Mouse (Mus musculus): Measurements from ENCODE around the gene Acy3. TPM values are rescaled to one million over a fixed set of nuclear protein-coding genes. Genes with fewer than 3 reads are reported as not detected.
A peak's percentile ranks its signal among the peaks of the same experiment; 100 is the strongest.

Gene Acy3
- polyA plus RNA-seq, 1 experiment: 14.9 TPM

DNA sequence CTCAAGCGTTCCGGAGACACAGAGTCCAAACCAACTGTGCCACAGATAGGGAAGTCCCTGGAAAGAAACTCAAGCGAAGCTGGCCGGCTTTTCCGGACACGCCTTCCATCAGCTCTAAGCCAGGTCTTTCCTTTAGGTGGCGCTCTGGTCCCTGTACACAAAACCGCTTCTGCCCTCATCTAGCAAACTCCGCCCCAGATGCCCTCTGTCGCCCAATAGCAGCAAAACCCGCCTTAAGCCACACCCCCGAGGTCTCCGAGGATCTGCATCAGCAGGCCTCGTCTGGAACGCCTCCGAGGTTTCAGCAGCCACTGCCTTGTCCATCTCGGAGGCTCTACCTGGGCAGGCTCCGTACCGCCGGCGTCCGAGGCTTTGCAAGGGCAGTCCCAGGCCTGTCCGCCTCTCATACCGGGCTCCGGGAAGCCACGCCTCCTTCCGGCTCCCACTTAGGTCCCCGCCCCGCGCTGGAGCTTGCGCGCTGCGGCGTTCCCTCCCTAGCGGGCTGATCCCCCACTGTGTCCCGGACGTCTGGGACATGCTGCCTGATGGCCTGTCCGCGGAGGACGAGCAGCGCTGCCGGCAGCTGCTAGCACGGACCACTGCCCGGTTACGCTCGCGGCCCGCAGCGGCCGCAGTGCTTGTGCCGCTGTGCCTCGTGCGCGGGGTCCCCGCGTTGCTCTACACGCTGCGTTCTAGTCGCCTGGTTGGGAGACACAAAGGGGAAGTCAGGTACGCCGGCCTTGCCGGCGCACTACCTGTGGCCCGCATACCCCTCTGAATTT lies 13.9 kb downstream of the Acy3 start, which contains the start of the genes Nudt8 and Gm49405:
Gene Nudt8 (plus strand): TSS at position 462 of the 782 bp plus-strand sequence.
Gene Gm49405 (plus strand): TSS at position 508 of the 782 bp plus-strand sequence.
- Histone ChIP-seq H3K27me3 (ENCODE audit: control insufficient read depth, insufficient read depth, low read length) (no peaks in the 10 kb centered on the region), H3K4me3 (ENCODE audit: control insufficient read depth, insufficient read depth, low read length) (peak within 1 kb of the TSS; percentile 91), H3K36me3 (ENCODE audit: control insufficient read depth, insufficient read depth, low read length) (no peaks in the 10 kb centered on the region), H3K4me1 (replicated peaks; ENCODE audit: control insufficient read depth, insufficient read depth, low read length) (peaks cover 18% of the 10 kb centered on the region), H3K27ac (ENCODE audit: control insufficient read depth, insufficient read depth, low read length) (peak within 1 kb of the TSS; percentile 10; the same call in 1 of the 2 replicates)
- TF ChIP-seq CTCF (IDR thresholded peaks at IDR 0.05; ENCODE audit: borderline replicate concordance, control insufficient read depth, extremely low read depth, insufficient read depth, low read length, poor library complexity): peak; percentile 69; the same call in 1 of the 2 replicates
- peak; percentile 98 for TF ChIP-seq POLR2A (IDR thresholded peaks at IDR 0.05; ENCODE audit: control insufficient read depth, extremely low read depth, insufficient read depth, low read length, poor library complexity)
- peak; percentile 95 for DNase-seq
- under 1% methylated on average over 64 of the region's 64 CpGs for WGBS

DNA sequence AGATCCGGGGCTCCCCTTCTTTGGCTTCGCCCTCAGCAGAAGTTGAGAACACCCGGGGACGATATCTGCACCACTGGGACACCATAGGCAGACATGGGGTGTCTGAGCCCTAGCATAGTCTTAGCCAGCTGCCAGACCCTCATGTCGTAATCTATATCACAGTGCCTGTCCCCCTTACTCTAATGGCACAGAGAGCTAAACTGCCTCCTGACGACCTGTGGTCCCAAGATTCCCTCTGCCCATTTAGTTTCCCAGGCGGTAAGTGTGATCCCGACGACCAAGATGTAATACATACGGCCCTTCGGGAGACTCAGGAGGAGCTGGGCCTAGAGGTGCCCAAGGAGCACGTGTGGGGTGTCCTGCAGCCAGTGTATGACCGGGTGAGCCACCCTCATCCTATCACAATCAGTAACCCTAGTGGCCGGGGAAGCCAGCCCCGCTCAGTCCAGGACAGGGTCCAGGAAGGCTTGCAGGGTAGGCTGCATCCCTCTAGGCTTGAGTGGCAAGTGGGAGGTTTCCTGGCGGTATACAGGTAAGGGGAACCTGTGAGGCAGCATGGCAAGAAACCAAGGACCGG lies 14.7 kb downstream of the Acy3 start:
- WGBS: 41% methylated on average over 17 of the region's 17 CpGs
- peak overlapping the region; percentile 91 for H3K4me3 ChIP-seq (ENCODE audit: control insufficient read depth, insufficient read depth, low read length)
- no peak overlapping the region for H3K27ac ChIP-seq (ENCODE audit: control insufficient read depth, insufficient read depth, low read length)
- H3K4me1 ChIP-seq (replicated peaks; ENCODE audit: control insufficient read depth, insufficient read depth, low read length): peaks cover 18% of the 10 kb centered on the region
- no peaks in the 10 kb centered on the region for H3K36me3 ChIP-seq (ENCODE audit: control insufficient read depth, insufficient read depth, low read length)
- DNase-seq: no peak
- no peaks in the 10 kb centered on the region for H3K27me3 ChIP-seq (ENCODE audit: control insufficient read depth, insufficient read depth, low read length)
- TF ChIP-seq POLR2A (IDR thresholded peaks at IDR 0.05; ENCODE audit: control insufficient read depth, extremely low read depth, insufficient read depth, low read length, poor library complexity) (no peak), CTCF (IDR thresholded peaks at IDR 0.05; ENCODE audit: borderline replicate concordance, control insufficient read depth, extremely low read depth, insufficient read depth, low read length, poor library complexity) (no peak)

DNA sequence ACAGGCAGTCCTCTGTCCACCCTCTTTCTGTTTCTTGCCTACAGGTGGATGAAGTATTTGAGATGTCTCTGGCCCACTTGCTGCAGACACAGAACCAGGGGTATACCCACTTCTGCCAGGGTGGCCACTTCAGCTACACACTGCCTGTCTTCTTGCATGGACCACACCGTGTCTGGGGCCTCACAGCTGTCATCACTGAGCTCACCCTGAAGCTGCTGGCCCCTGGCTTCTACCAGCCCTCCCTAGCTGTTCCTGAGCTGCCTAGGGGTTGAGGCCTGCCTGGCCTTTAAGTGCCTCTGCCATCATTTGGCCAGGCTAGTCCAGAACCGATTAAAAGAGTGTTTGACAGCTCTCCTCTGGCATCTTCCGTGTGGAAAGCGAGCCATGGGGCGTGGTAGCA lies 15.4 kb downstream of the Acy3 start:
- no peaks in the 10 kb centered on the region for H3K27me3 ChIP-seq (ENCODE audit: control insufficient read depth, insufficient read depth, low read length)
- DNase-seq: no peak
- no peak overlapping the region for H3K27ac ChIP-seq (ENCODE audit: control insufficient read depth, insufficient read depth, low read length)
- WGBS: over 99% methylated on average over 5 of the region's 5 CpGs
- no peak for TF ChIP-seq POLR2A (IDR thresholded peaks at IDR 0.05; ENCODE audit: control insufficient read depth, extremely low read depth, insufficient read depth, low read length, poor library complexity)
- no peak for TF ChIP-seq CTCF (IDR thresholded peaks at IDR 0.05; ENCODE audit: borderline replicate concordance, control insufficient read depth, extremely low read depth, insufficient read depth, low read length, poor library complexity)
- peaks cover 18% of the 10 kb centered on the region for H3K4me1 ChIP-seq (replicated peaks; ENCODE audit: control insufficient read depth, insufficient read depth, low read length)
- peaks cover 2% of the 10 kb centered on the region for H3K36me3 ChIP-seq (ENCODE audit: control insufficient read depth, insufficient read depth, low read length)
- no peak overlapping the region for H3K4me3 ChIP-seq (ENCODE audit: control insufficient read depth, insufficient read depth, low read length)

DNA sequence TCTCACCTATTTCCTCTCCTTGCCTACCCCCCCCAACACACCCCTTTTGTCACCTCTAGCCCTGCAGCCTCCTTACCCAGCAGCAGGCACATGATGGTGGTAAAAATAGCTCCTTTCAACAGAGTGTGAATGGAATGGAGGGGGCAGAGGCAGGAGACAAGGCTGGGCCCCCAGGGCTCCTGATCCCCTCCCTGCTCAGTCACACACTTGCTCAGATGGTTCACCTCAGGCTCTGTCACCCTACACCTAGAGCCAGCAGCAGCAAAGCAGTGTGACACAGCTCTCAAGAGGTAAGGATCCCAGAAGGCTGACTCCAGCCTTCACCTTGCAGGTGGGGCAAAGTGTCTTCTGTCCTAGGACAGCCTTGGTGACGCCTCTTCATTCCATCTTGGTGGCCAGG lies 16.7 kb downstream of the Acy3 start, which contains the start of gene Doc2g:
Gene Doc2g (plus strand): TSS at position 202 of the 400 bp plus-strand sequence.
- no peak for TF ChIP-seq POLR2A (IDR thresholded peaks at IDR 0.05; ENCODE audit: control insufficient read depth, extremely low read depth, insufficient read depth, low read length, poor library complexity)
- TF ChIP-seq CTCF (IDR thresholded peaks at IDR 0.05; ENCODE audit: borderline replicate concordance, control insufficient read depth, extremely low read depth, insufficient read depth, low read length, poor library complexity): no peak
- 90% methylated on average over 1 of the region's 1 CpGs for WGBS
- no peak within 1 kb of the TSS for H3K4me3 ChIP-seq (ENCODE audit: control insufficient read depth, insufficient read depth, low read length)
- H3K36me3 ChIP-seq (ENCODE audit: control insufficient read depth, insufficient read depth, low read length): peaks cover 16% of the 10 kb centered on the region
- no peak for DNase-seq
- no peaks in the 10 kb centered on the region for H3K27me3 ChIP-seq (ENCODE audit: control insufficient read depth, insufficient read depth, low read length)
- H3K4me1 ChIP-seq (replicated peaks; ENCODE audit: control insufficient read depth, insufficient read depth, low read length): peaks cover 18% of the 10 kb centered on the region
- H3K27ac ChIP-seq (ENCODE audit: control insufficient read depth, insufficient read depth, low read length): no peak within 1 kb of the TSS

DNA sequence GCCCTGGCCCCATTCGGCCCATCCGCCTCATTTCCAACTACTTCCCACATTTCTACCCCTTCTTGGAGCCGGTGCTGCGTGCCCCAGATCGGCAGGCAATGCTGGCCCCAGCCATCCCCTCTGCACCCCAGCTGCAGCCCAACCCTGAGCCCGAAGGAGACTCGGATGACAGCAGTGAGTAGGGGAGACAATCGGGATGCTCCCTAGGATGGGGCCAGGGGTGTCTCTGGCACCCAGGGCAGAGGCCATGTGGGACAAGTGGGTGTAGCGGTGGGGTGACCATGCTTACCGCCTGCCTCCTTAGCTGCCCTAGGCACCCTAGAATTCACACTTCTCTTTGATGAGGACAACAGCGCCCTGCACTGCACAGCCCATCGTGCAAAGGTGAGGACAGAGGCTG lies 17.3 kb downstream of the Acy3 start:
- Histone ChIP-seq H3K4me1 (replicated peaks; ENCODE audit: control insufficient read depth, insufficient read depth, low read length) (peaks cover 18% of the 10 kb centered on the region), H3K27ac (ENCODE audit: control insufficient read depth, insufficient read depth, low read length) (no peak overlapping the region), H3K4me3 (ENCODE audit: control insufficient read depth, insufficient read depth, low read length) (no peak overlapping the region), H3K27me3 (ENCODE audit: control insufficient read depth, insufficient read depth, low read length) (no peaks in the 10 kb centered on the region), H3K36me3 (ENCODE audit: control insufficient read depth, insufficient read depth, low read length) (peaks cover 19% of the 10 kb centered on the region)
- DNase-seq: no peak
- TF ChIP-seq CTCF (IDR thresholded peaks at IDR 0.05; ENCODE audit: borderline replicate concordance, control insufficient read depth, extremely low read depth, insufficient read depth, low read length, poor library complexity) (no peak), POLR2A (IDR thresholded peaks at IDR 0.05; ENCODE audit: control insufficient read depth, extremely low read depth, insufficient read depth, low read length, poor library complexity) (no peak)
- whole genome bisulfite sequencing: 91% methylated on average over 12 of the region's 12 CpGs

DNA sequence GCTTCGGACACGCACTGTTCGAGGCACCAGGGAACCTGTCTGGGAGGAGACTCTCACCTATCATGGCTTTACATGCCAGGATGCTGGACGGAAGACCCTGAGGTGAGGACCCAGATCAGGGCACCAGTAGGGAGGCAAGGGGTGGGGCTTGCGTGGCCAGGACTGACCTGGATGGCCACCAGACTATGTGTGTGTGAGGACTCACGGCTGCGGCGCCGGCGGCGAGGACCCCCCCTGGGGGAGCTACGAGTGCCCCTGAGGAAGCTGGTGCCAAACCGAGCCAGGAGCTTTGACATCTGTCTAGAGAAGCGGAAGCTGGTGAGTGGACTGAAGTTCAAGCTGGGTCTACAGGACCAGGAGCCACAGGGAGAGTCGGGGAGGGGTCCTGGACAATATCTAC lies 18.0 kb downstream of the Acy3 start:
- H3K27me3 ChIP-seq (ENCODE audit: control insufficient read depth, insufficient read depth, low read length): no peaks in the 10 kb centered on the region
- WGBS: 97% methylated on average over 15 of the region's 15 CpGs
- no peak overlapping the region for H3K27ac ChIP-seq (ENCODE audit: control insufficient read depth, insufficient read depth, low read length)
- peaks cover 14% of the 10 kb centered on the region for H3K4me1 ChIP-seq (replicated peaks; ENCODE audit: control insufficient read depth, insufficient read depth, low read length)
- no peak overlapping the region for H3K4me3 ChIP-seq (ENCODE audit: control insufficient read depth, insufficient read depth, low read length)
- no peak for TF ChIP-seq CTCF (IDR thresholded peaks at IDR 0.05; ENCODE audit: borderline replicate concordance, control insufficient read depth, extremely low read depth, insufficient read depth, low read length, poor library complexity)
- TF ChIP-seq POLR2A (IDR thresholded peaks at IDR 0.05; ENCODE audit: control insufficient read depth, extremely low read depth, insufficient read depth, low read length, poor library complexity): no peak
- H3K36me3 ChIP-seq (ENCODE audit: control insufficient read depth, insufficient read depth, low read length): peaks cover 23% of the 10 kb centered on the region
- no peak for DNase-seq

Measured in thymus, adult 2 months (tissue).